Mouse (Mus musculus) 3134 (cell line): ENCODE measurements around the gene Selenow.
"Not testable (repeated sequence)": the region's sequence is repeated elsewhere in the genome, so short reads cannot be mapped to it uniquely, and the experiment has no call there.

ENCODE experiments used
- DNase-seq: peaks from one replicate; pipeline ENCODE4 v3.0.0-alpha.2; 2011; ENCODE audit warnings: low spot score; ENCODE audit not compliant: insufficient read length; ENCODE audit errors: extremely low read depth

Selenow gene

GRCm38 (mm10) chr7:15947653-15948260 lies 25.6 kb upstream of the Selenow start:
- no peak for DNase-seq

GRCm38 (mm10) chr7:15945721-15946536 lies 23.7 kb upstream of the Selenow start, which contains the start of gene Nop53:
Gene Nop53 (minus strand): TSS chr7:15946074.
- peak; percentile 94 for DNase-seq

GRCm38 (mm10) chr7:15945211-15945610 lies 23.0 kb upstream of the Selenow start:
- no peak for DNase-seq

- DNase-seq, result no peak
Observed at GRCm38 (mm10) chr7:15944311-15944710, 22.1 kb upstream of the Selenow start.

- no peak for DNase-seq
Observed at GRCm38 (mm10) chr7:15938621-15939020, 16.4 kb upstream of the Selenow start.

- DNase-seq, result no peak
Observed at GRCm38 (mm10) chr7:15937491-15937890, 15.3 kb upstream of the Selenow start.

GRCm38 (mm10) chr7:15933437-15934359 lies 11.5 kb upstream of the Selenow start:
- DNase-seq, result no peak

GRCm38 (mm10) chr7:15931635-15932034 lies 9.4 kb upstream of the Selenow start:
- DNase-seq, result no peak

GRCm38 (mm10) chr7:15930543-15930942 lies 8.3 kb upstream of the Selenow start:
- no peak for DNase-seq

- no peak for DNase-seq
Observed at GRCm38 (mm10) chr7:15929910-15930309, 7.7 kb upstream of the Selenow start.

- no peak for DNase-seq
Observed at GRCm38 (mm10) chr7:15921796-15922195, 406 bp downstream of the Selenow start.

- no peak for DNase-seq
Observed at GRCm38 (mm10) chr7:15920645-15921190, 1.5 kb downstream of the Selenow start.

- no peak for DNase-seq
Observed at GRCm38 (mm10) chr7:15919947-15920346, 2.3 kb downstream of the Selenow start.

- DNase-seq, result no peak
Observed at GRCm38 (mm10) chr7:15918371-15918770, 3.8 kb downstream of the Selenow start.

GRCm38 (mm10) chr7:15916996-15917395 lies 5.2 kb downstream of the Selenow start:
- DNase-seq, result no peak

GRCm38 (mm10) chr7:15916134-15916723 lies 6.0 kb downstream of the Selenow start:
- no peak for DNase-seq

- not testable (repeated sequence) for DNase-seq
Observed at GRCm38 (mm10) chr7:15915695-15916094, 6.5 kb downstream of the Selenow start.

- DNase-seq, result no peak
Observed at GRCm38 (mm10) chr7:15914751-15915150, 7.5 kb downstream of the Selenow start.

- DNase-seq, result no peak
Observed at GRCm38 (mm10) chr7:15914252-15914651, 8.0 kb downstream of the Selenow start.

GRCm38 (mm10) chr7:15912183-15912582 lies 10.0 kb downstream of the Selenow start:
- peak; percentile 43 for DNase-seq
